Mouse (Mus musculus): ENCODE measurements around the gene Ufsp1.

Ufsp1 gene

DNA sequence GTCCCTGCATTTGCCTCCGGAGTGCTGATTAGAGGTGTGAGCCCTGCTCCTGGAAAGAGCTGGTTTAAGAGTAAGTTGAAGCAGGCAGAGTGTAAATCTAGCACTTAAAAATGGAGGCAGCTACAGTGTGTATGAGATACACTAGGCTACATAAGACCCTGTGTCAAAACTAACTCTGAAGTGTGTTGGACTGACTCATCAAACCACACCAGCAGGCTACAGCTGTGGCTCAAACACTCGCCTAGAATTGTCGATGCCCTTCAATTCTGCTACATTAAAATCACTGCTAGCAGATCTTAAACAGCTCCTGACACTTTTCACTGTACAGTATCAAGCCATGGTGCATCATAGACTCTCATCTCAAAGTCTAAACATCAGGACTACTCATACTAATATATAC, 9.7 kb downstream of the Ufsp1 start:
- no peaks in the 10 kb centered on the region for H3K27me3 ChIP-seq (ENCODE audit: insufficient read depth, low read length)
- peak overlapping the region; percentile 97; the same call in 1 of the 2 replicates for H3K4me3 ChIP-seq (replicated peaks; ENCODE audit: low read length)
- H3K36me3 ChIP-seq (ENCODE audit: insufficient read depth, low read length) = peaks cover 79% of the 10 kb centered on the region
- H3K9me3 ChIP-seq (ENCODE audit: low read length) = no peaks in the 10 kb centered on the region
- TF ChIP-seq NANOG (IDR thresholded peaks at IDR 0.05; ENCODE audit: borderline replicate concordance, low read length) (no peak), POU5F1 (IDR thresholded peaks at IDR 0.05; ENCODE audit: borderline replicate concordance, low read length) (no peak), CTCF (conservative IDR thresholded peaks at IDR 0.05; ENCODE audit: low read length) (no peak)
- peaks cover 72% of the 10 kb centered on the region for H3K4me1 ChIP-seq (replicated peaks; ENCODE audit: low read depth, low read length)

DNA sequence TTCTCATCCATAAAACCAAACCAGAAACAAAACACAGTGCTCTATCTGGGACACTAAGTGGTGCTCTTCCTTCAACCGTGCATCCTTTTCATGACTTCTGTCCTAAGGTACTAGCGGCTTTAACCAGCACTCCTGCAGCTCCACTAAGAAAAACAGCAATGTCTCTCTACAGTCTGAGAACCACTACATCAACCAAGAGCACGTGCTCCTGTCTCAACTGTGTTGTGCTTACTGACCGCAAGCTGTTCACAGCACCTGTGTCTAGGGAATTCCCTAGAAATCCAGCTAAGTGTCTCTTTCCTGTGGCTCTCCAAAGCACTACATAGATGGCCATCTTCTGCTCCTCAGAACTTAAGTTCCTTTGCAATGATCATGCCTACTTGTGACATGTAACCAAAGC, 10.4 kb downstream of the Ufsp1 start:
- H3K4me3 ChIP-seq (replicated peaks; ENCODE audit: low read length) = peak overlapping the region; percentile 97
- no peak for TF ChIP-seq NANOG (IDR thresholded peaks at IDR 0.05; ENCODE audit: borderline replicate concordance, low read length)
- no peak for TF ChIP-seq CTCF (conservative IDR thresholded peaks at IDR 0.05; ENCODE audit: low read length)
- no peak for TF ChIP-seq POU5F1 (IDR thresholded peaks at IDR 0.05; ENCODE audit: borderline replicate concordance, low read length)
- peaks cover 79% of the 10 kb centered on the region for H3K36me3 ChIP-seq (ENCODE audit: insufficient read depth, low read length)
- H3K4me1 ChIP-seq (replicated peaks; ENCODE audit: low read depth, low read length) = peaks cover 65% of the 10 kb centered on the region
- H3K9me3 ChIP-seq (ENCODE audit: low read length) = no peaks in the 10 kb centered on the region
- no peaks in the 10 kb centered on the region for H3K27me3 ChIP-seq (ENCODE audit: insufficient read depth, low read length)

DNA sequence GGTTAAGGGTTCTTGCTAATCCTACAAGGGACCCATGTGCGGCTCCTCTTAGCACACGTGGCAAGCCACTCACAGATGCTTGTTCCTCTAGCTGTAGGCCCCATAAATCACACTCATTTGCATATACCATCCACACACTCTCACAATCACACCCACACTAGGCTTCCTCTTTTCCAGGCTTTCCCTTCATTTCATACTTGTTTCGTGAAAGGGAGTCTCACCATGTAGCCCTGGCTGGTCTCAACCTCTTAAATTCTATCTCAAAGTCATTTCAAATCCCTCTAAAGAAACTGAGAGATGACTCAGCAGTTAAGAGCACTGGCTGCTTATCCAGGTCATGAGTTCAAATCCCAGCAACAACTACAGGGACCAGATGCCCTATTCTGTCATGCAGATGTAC, 11.4 kb downstream of the Ufsp1 start:
- Histone ChIP-seq H3K4me3 (replicated peaks; ENCODE audit: low read length) (peak overlapping the region; percentile 97), H3K9me3 (ENCODE audit: low read length) (no peaks in the 10 kb centered on the region), H3K4me1 (replicated peaks; ENCODE audit: low read depth, low read length) (peaks cover 61% of the 10 kb centered on the region), H3K27me3 (ENCODE audit: insufficient read depth, low read length) (no peaks in the 10 kb centered on the region), H3K36me3 (ENCODE audit: insufficient read depth, low read length) (peaks cover 79% of the 10 kb centered on the region)
- TF ChIP-seq NANOG (IDR thresholded peaks at IDR 0.05; ENCODE audit: borderline replicate concordance, low read length) (no peak), POU5F1 (IDR thresholded peaks at IDR 0.05; ENCODE audit: borderline replicate concordance, low read length) (no peak), CTCF (conservative IDR thresholded peaks at IDR 0.05; ENCODE audit: low read length) (no peak)

DNA sequence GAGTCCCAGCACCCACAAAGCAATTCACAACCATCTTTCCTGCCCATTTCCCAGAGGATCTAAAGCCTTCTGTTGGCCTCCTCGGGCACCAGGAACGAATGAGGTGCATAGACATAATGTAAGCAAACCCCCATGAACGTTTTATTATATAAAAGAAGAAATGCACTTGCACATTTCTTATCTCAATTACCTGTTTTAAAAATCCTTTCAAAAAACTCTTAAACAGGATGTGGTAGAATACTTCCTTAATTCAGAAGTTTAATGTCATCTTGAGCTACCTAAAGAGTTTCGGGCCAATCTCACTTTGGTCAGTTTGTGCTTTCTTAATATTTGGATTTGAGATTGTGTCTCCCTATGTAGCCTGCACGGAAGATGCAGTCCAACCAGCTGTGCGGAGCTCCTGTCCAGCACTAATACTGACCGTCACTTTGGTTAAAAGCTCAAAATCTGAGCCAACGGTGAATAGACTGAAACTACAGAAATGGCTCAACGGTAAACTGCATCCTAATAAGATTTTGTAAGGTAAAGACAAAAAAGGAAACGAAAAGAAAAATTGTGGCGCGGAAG, 12.1 kb downstream of the Ufsp1 start:
- TF ChIP-seq NANOG (IDR thresholded peaks at IDR 0.05; ENCODE audit: borderline replicate concordance, low read length) = no peak
- TF ChIP-seq POU5F1 (IDR thresholded peaks at IDR 0.05; ENCODE audit: borderline replicate concordance, low read length) = no peak
- TF ChIP-seq CTCF (conservative IDR thresholded peaks at IDR 0.05; ENCODE audit: low read length) = no peak
- Histone ChIP-seq H3K36me3 (ENCODE audit: insufficient read depth, low read length) (peaks cover 79% of the 10 kb centered on the region), H3K4me3 (replicated peaks; ENCODE audit: low read length) (peak overlapping the region; percentile 97), H3K4me1 (replicated peaks; ENCODE audit: low read depth, low read length) (peaks cover 60% of the 10 kb centered on the region), H3K9me3 (ENCODE audit: low read length) (no peaks in the 10 kb centered on the region), H3K27me3 (ENCODE audit: insufficient read depth, low read length) (no peaks in the 10 kb centered on the region)

DNA sequence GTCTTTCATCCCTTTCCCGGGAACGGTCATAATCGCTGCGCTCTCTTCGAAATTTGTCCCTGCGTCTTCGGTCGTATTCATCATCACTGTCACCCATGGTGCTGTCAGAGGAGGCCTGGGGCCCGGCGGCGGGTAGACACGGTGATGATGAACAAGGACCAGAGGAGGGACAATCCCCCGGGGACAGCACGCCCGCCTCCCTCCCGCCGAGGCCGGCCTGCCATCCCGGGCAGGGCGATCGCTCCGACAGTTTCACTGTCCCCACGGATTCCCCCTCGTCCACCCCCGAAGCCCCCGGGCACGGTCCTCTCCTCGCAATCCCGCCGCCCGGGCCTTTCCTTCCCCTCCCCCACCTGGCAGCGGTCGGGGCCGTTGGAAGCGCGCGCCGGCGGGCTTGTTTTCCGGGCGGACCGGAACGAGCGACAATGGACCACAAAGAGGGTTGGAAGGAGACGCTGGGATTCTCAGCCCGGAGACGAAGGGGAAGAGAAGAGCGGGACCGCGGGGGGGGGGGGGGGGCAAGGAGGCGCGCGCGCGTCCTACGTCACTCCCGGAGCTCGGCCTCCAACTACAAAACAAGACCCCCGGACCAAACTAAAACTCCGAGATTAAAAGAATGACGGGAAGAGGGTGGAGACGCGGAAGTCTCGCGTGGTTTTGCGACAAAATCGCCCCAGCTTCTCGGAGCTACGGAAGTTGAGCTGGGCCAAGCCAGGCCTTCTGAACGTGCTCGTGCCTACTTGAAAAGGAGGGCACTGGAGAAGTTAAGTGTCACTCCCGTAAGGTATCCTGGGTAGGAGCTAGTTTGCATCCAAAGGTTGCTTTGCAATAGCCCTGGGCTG, 12.9 kb downstream of the Ufsp1 start, which contains the start of gene Srrt:
Gene Srrt, minus strand, starts transcription at position 604 of the 842 bp plus-strand sequence.
- Histone ChIP-seq H3K9me3 (ENCODE audit: low read length) (no peaks in the 10 kb centered on the region), H3K4me3 (replicated peaks; ENCODE audit: low read length) (peak within 1 kb of the TSS; percentile 97), H3K4me1 (replicated peaks; ENCODE audit: low read depth, low read length) (peaks cover 59% of the 10 kb centered on the region), H3K36me3 (ENCODE audit: insufficient read depth, low read length) (peaks cover 79% of the 10 kb centered on the region), H3K27me3 (ENCODE audit: insufficient read depth, low read length) (no peaks in the 10 kb centered on the region)
- TF ChIP-seq CTCF (conservative IDR thresholded peaks at IDR 0.05; ENCODE audit: low read length) (no peak), NANOG (IDR thresholded peaks at IDR 0.05; ENCODE audit: borderline replicate concordance, low read length) (no peak), POU5F1 (IDR thresholded peaks at IDR 0.05; ENCODE audit: borderline replicate concordance, low read length) (no peak)

DNA sequence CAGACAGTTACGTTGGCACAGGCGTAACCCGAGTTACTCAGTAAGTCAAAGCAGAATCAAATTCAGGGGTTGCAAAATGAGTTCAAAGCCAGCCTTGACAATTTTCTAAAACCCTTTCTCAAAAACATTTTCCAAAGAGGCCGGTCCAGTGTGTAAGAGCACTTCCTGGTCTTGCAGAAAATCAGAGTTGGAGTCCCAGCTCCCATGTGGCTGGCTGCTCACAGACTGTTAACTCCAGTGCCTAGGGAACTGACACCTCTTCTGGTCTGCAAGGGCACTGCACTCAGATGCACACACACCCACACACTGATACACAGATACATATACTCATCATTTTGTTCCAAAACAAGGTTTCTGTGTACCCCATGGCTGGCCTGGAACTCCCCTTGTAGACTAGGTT, 13.9 kb downstream of the Ufsp1 start:
- TF ChIP-seq CTCF (conservative IDR thresholded peaks at IDR 0.05; ENCODE audit: low read length) = peak; percentile 18; the same call in 1 of the 2 replicates
- no peak for TF ChIP-seq POU5F1 (IDR thresholded peaks at IDR 0.05; ENCODE audit: borderline replicate concordance, low read length)
- Histone ChIP-seq H3K9me3 (ENCODE audit: low read length) (no peaks in the 10 kb centered on the region), H3K4me3 (replicated peaks; ENCODE audit: low read length) (peak overlapping the region; percentile 97), H3K36me3 (ENCODE audit: insufficient read depth, low read length) (peaks cover 75% of the 10 kb centered on the region), H3K4me1 (replicated peaks; ENCODE audit: low read depth, low read length) (peaks cover 59% of the 10 kb centered on the region), H3K27me3 (ENCODE audit: insufficient read depth, low read length) (no peaks in the 10 kb centered on the region)

DNA sequence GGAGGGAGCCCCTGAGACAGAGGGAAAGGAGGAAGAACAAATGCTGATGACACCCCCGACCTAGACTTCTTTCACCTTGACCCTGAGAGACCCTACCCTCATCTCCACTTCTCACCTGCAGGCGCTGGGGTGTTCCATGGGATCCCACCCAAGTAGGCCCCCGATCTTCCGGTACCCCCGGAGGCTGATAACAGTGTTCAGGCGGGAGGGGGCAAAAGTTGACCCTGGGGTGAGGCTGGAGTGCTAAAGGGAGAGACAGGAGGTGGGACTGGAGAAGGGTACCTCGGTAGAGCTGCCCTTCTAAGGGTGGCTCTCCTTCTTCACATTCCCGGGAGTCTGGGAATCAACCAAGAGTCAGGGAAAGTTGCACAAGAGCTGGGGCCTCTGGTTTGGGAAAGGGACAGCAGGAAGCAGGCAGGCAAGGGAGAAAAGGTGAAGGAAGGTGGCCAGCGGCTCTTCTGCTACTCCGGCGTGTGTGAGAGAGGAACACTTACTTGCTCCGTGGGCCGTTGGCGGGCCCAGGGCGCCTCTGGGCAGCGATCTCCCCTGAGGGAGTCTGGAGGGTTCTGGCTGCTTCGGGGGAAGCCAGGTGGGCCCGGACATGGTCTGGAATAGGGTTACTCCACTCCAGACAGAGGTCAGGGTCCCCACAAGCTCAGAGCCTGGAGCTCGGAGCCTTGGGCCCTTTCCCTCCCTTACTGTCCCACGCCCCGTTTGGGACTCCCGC, 19.2 kb downstream of the Ufsp1 start:
- H3K4me1 ChIP-seq (replicated peaks; ENCODE audit: low read depth, low read length) = peaks cover 55% of the 10 kb centered on the region
- TF ChIP-seq NANOG (IDR thresholded peaks at IDR 0.05; ENCODE audit: borderline replicate concordance, low read length) = no peak
- no peak for TF ChIP-seq POU5F1 (IDR thresholded peaks at IDR 0.05; ENCODE audit: borderline replicate concordance, low read length)
- no peak for TF ChIP-seq CTCF (conservative IDR thresholded peaks at IDR 0.05; ENCODE audit: low read length)
- no peaks in the 10 kb centered on the region for H3K9me3 ChIP-seq (ENCODE audit: low read length)

More for the DNA sequence above, 19.2 kb downstream of the Ufsp1 start:
- Histone ChIP-seq H3K36me3 (ENCODE audit: insufficient read depth, low read length) (peaks cover 59% of the 10 kb centered on the region), H3K27me3 (ENCODE audit: insufficient read depth, low read length) (peaks cover 23% of the 10 kb centered on the region), H3K4me3 (replicated peaks; ENCODE audit: low read length) (peak overlapping the region; percentile 82)
